Mouse (Mus musculus): Measurements from ENCODE around the gene Sat1.

Gene Sat1

GRCm38 (mm10) chrX:155166313-155166712, 49.9 kb downstream of the Sat1 start:
- DNase-seq (ENCODE audit: low spot score) = no peak

- no peak for DNase-seq (ENCODE audit: low spot score)
Measured at GRCm38 (mm10) chrX:155163553-155163952, 52.7 kb downstream of the Sat1 start.

Data from testis, postnatal 10 days (tissue).